Comparison of ENCODE assay signal across 8 mouse cellular contexts in genomic region chr4:40757157-40757779, GRCm38 (mm10). TPM values are rescaled to one million over a fixed set of nuclear protein-coding genes. Genes with fewer than 3 reads are reported as not detected.
DNase-seq lines count a peak whose midpoint lies in the region; ATAC-seq and TF ChIP-seq lines count a peak whose summit lies in the region.

No protein-coding gene starts in this region.

- H3K4me2 ChIP-seq in forebrain, embryonic 11.5 days (ENCODE audit: low read depth, low read length, severe bottlenecking), result peak overlapping the region; percentile 65

- no peaks in the 10 kb centered on the region; the same call in 1 of the 2 replicates for H3K27me3 ChIP-seq in forebrain, embryonic 11.5 days (ENCODE audit: control insufficient read depth, insufficient read depth, low read length)
- H3K27me3 ChIP-seq in small intestine, adult 2 months (ENCODE audit: control insufficient read depth, insufficient read depth, low read length), result no peaks in the 10 kb centered on the region

- no peak for TF ChIP-seq POLR2A in small intestine, adult 2 months (IDR thresholded peaks at IDR 0.05; ENCODE audit: low read depth, low read length)

- ATAC-seq in forebrain, embryonic 11.5 days (replicated peaks; ENCODE audit: low FRiP score), result peak; percentile 81

- no peak overlapping the region for H3K27ac ChIP-seq in forebrain, embryonic 11.5 days (ENCODE audit: low read depth, low read length)
- peak overlapping the region; percentile 28 for H3K27ac ChIP-seq in small intestine, adult 2 months (ENCODE audit: insufficient read depth, low read depth, low read length)

- intact Hi-C loops in left cerebral cortex, postnatal 14 days (cut with DNase I), result no loop called here
- intact Hi-C loops in left cerebral cortex, postnatal 25 days (cut with DNase I), result loop anchor here (2.0 kb wide), 1 partner anchor 18 kb away; no protein-coding TSS in a partner anchor

- H3K9me3 ChIP-seq in forebrain, embryonic 11.5 days (ENCODE audit: control insufficient read depth, low read length), result no peaks in the 10 kb centered on the region

- peak; percentile 32 for DNase-seq in kidney, postnatal 10 days
- DNase-seq in kidney, adult 18-20 months, result no peak
- DNase-seq in NIH3T3 (ENCODE audit: low read depth) (peak; percentile 35), liver (peak; percentile 48)
- DNase-seq in forebrain, embryonic 11.5 days (ENCODE audit: low spot score), result no peak
- DNase-seq in left cerebral cortex, postnatal 14 days (ENCODE audit: low spot score in 2 of 2), result no peak
- no peak for DNase-seq in left cerebral cortex, postnatal 25 days (ENCODE audit: low spot score in 2 of 2)

- peak overlapping the region; percentile 87 for H3K9ac ChIP-seq in forebrain, embryonic 11.5 days (ENCODE audit: low read length)

- under 1% methylated on average over 36 of the region's 39 CpGs for WGBS in forebrain, embryonic 11.5 days
- WGBS in small intestine, adult 2 months, result under 1% methylated on average over 39 of the region's 39 CpGs

- no peak for TF ChIP-seq CTCF in small intestine, adult 2 months (IDR thresholded peaks at IDR 0.05; ENCODE audit: extremely low read depth, insufficient read length, insufficient replicate concordance, low read depth, low read length)

- peak overlapping the region; percentile 99 for H3K4me3 ChIP-seq in forebrain, embryonic 11.5 days (ENCODE audit: low read depth, low read length)
- peak overlapping the region; percentile 81 for H3K4me3 ChIP-seq in small intestine, adult 2 months (ENCODE audit: low read depth, low read length)

- no peaks in the 10 kb centered on the region for H3K4me1 ChIP-seq in forebrain, embryonic 11.5 days (replicated peaks; ENCODE audit: control insufficient read depth, insufficient read depth, low read length)
- H3K4me1 ChIP-seq in small intestine, adult 2 months (ENCODE audit: control insufficient read depth, insufficient read depth, insufficient read length, low read length), result no peaks in the 10 kb centered on the region

- peaks cover 5% of the 10 kb centered on the region; the same call in 1 of the 2 replicates for H3K36me3 ChIP-seq in forebrain, embryonic 11.5 days (ENCODE audit: control insufficient read depth, insufficient read depth, low read length)
- H3K36me3 ChIP-seq in small intestine, adult 2 months (ENCODE audit: control insufficient read depth, insufficient read depth, low read length), result peaks cover 22% of the 10 kb centered on the region

RNA-seq across cellular contexts. Expression of gene Smu1, which starts 0.5 kb away (rescaled TPM):
- polyA plus RNA-seq in forebrain, embryonic 11.5 days (2014; fragmentation: Nextera tagmentation; extraction: Ambion mirVana), result 185 and 191 TPM in 2 replicates
- polyA plus RNA-seq in small intestine, adult 2 months (2012; rRNA removed), result 5.6 and 9.6 TPM in 2 replicates
- 10 to 100 TPM; 41.8 to 43.5 TPM for total RNA-seq in left cerebral cortex, postnatal 14 days (2021)
- total RNA-seq in left cerebral cortex, postnatal 25 days (2021), result 10 to 100 TPM; 47.0 to 53.2 TPM

RNA-seq across cellular contexts. Expression of gene Dnaja1, which starts 35.3 kb away (rescaled TPM):
- 640 and 645 TPM in 2 replicates for polyA plus RNA-seq in forebrain, embryonic 11.5 days (2014; fragmentation: Nextera tagmentation; extraction: Ambion mirVana)
- 0.66 and 1.6 TPM in 2 replicates for polyA plus RNA-seq in small intestine, adult 2 months (2012; rRNA removed)
- total RNA-seq in left cerebral cortex, postnatal 14 days (2021), result 100 to 1,000 TPM; 314 to 324 TPM
- total RNA-seq in left cerebral cortex, postnatal 25 days (2021), result 100 to 1,000 TPM; 316 to 320 TPM

RNA-seq across cellular contexts. Expression of gene Aptx, which starts 54.3 kb away (rescaled TPM):
- 35.1 and 36.6 TPM in 2 replicates for polyA plus RNA-seq in forebrain, embryonic 11.5 days (2014; fragmentation: Nextera tagmentation; extraction: Ambion mirVana)
- 1.4 and 2.9 TPM in 2 replicates for polyA plus RNA-seq in small intestine, adult 2 months (2012; rRNA removed)
- 10 to 100 TPM; 26.1 to 27.6 TPM for total RNA-seq in left cerebral cortex, postnatal 14 days (2021)
- 10 to 100 TPM; 25.6 to 29.1 TPM for total RNA-seq in left cerebral cortex, postnatal 25 days (2021)

Comparison
In these comparisons a context has a peak if more than half of its experiments do, and no peak if none do; other contexts are left out.
1. DNase-seq: peak in kidney, postnatal 10 days (single experiment), NIH3T3 (single experiment) and liver (single experiment); none in kidney, adult 18-20 months (single experiment), forebrain, embryonic 11.5 days (single experiment), left cerebral cortex, postnatal 14 days (0 of 2) and left cerebral cortex, postnatal 25 days (0 of 2).